Mouse (Mus musculus): Measurements from ENCODE around the gene Sdhc.

Gene Sdhc

DNA sequence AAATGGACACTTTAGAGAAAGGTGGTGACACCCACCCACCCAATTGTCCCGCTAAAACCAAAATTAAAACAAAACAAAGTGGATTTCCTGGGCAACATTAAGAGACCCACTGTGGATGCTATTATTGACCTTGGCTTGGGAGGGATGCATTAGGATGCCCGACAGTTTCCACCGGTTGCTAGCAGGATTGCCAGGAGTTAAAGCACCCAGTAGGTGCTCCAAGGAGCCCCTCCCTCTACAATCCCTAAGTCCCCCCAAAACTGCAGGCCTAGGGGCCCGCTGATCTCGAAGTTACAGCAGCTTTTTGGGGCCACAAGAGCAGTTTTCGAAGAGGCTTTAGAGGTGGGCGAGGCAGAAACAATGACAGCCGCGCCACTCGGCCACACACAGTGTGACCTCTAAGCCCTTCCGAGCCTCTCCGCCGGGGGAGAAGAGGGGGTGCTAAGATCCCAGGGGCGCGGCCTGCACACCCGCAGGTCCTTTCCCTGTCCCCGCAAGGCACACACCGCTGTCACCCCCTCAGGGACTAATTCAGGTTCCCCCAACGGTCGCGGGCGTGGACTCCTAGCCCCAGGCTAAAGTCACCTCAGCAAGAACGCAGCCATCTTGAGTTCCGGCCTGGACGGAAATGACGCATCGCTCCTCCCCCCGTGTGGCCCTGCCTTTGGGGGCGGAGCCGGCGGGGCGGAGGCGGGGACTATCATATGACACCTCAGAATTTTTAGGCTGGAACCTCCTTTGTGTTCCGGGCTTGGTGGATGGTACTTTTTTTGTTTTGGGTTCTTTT, at the start of gene Sdhc, which contains the start of gene Mpz:
TSS of gene Sdhc (minus strand) at position 630 of the 787 bp plus-strand sequence.
TSS of gene Mpz (plus strand) at position 738 of the 787 bp plus-strand sequence.
- in situ Hi-C loops (cut with MboI; ENCODE audit: unreplicated experiment in 2 of 2): no loop called here

- in situ Hi-C loops (cut with MboI; ENCODE audit: unreplicated experiment in 2 of 2): no loop called here
These were observed 49.1 kb upstream of the Sdhc start for GRCm38 (mm10) chr1:171199532-171199931.

- in situ Hi-C loops (cut with MboI; ENCODE audit: unreplicated experiment in 2 of 2): no loop called here
These were observed 45.5 kb upstream of the Sdhc start, which contains the start of gene Pcp4l1 for GRCm38 (mm10) chr1:171195887-171196397. TSS of gene Pcp4l1 (minus strand) at chr1:171196268.

DNA sequence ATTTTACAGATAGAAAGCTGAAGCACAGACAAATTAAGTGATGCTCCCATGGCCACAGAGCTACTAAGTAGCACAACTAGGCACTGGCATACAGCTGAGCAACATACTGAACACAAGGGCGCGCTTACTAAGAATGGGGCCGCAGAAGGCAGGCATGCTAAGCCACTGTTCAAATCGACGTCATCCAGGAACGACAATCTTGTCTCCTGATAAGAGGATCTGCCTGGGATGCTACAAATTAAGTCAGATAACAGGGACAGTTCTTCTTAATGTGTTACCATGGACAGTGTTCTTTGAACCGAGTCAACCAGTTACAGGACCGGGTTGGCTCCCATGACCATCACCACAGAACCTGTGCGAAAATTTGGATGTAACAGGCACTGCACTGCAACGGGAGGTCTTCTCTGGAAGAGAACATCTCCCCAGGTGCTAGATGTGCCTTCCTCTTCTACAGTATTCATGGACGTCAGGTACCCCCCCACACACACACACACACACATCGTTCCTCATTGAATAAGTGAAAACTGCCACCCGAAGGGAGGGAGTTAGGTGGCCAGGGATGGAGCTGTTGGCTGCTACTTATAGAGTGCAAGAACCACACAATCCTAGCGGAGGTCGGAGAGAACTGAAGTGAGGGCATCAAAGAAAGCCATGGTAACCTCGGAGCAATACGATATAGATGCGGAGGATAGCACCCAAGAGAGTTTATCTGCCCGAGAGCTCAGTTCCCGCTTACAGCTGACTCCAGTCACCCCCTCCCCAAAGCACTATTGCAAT, 44.8 kb upstream of the Sdhc start:
- in situ Hi-C loops (cut with MboI; ENCODE audit: unreplicated experiment in 2 of 2): no loop called here

DNA sequence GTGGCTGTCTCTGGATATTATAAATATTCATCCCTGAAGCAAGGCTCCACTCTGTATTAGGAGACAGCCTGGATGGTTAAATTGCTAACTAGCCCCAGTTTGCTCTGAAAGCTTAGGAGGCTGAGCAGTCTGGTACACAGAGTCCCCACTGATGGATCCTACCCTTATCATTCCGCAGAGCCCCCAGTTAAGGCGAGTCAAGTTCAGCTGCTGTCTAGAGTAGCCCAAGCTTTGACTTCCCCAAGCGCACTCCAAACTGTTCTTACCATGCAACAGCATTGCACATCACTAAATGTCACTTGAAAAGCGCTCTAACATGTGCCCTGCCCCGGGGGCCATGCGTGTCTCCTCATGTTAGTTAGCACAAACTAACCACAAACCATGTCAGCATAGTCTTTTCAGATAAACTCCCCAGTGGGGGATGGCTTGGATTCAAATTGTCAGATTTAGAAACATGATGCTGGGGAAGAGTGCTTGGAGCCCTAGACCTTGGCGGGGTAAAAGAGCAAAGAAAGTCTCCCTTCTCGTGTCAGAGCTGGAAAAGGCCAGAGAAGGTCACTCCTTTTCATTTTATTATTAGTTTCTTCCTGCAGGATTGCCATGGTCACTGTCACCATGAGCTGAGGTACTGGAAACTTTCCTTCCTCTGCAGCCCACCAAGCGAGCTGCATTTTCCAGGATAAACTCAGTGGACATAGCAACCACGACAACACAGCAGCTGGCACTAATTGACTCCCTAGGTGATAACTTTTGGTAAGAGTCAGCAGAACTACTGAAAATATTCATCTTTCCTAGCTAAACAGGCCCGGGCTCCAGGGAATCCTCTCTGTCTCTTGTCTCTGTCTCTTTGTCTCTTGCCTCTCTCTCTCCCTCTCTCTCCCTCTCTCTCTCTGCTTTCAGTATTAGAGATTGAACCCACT, 43.8 kb upstream of the Sdhc start:
- in situ Hi-C loops (cut with MboI; ENCODE audit: unreplicated experiment in 2 of 2): no loop called here

DNA sequence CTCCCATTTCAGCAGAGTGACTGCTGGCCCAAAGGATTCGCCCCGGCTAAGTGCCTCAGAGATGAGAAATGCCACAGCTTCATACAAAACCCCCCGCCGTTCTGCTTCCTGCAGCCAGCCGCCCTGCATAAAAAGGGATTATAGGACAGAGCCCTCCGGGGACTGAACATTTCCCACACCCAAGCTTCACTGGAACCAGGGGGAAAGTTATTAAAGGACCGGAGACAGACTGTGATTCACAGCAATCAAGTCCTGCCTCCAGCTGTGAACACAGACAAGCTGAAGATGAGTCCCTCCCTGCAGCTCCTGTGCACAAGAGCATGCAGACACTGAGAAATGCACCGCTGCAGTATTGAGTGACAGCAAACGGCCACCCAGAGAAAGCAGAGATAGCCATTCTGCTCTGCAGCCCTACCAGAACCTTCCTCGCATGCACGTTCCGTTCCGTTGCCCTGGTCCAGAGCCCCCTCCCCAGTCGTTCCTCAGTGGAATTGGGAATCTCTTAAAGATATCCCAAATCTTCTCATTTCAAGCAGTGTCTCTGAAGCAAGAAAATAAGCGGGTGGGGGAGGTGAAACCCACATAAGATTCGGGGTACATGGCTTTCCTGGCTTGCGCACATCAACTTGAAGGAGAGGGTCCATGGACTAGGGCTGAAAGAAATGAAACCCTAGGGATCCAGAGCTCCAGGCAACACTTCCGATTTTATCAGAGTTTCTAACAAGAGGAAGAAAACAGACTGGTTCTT, 42.9 kb upstream of the Sdhc start:
- in situ Hi-C loops (cut with MboI; ENCODE audit: unreplicated experiment in 2 of 2): no loop called here

DNA sequence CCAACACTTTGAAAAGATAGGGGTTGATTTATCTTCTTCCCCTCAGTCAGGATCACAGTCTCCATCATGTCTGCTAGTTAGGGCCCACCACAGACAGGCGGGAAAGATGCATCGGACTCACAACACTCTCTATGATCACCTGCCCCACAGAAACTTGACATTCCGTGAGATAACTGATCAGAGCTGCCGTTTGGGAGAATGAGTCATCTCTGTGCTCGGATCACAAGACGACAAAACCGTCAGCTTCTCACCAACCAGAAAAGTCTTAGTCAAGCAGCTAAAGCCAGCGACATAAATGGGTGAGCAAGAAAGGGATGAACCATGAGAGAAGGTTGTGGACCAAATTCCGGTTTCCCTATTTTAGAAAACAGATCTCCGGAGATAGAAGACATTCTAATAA, 41.9 kb upstream of the Sdhc start:
- in situ Hi-C loops (cut with MboI; ENCODE audit: unreplicated experiment in 2 of 2): no loop called here

DNA sequence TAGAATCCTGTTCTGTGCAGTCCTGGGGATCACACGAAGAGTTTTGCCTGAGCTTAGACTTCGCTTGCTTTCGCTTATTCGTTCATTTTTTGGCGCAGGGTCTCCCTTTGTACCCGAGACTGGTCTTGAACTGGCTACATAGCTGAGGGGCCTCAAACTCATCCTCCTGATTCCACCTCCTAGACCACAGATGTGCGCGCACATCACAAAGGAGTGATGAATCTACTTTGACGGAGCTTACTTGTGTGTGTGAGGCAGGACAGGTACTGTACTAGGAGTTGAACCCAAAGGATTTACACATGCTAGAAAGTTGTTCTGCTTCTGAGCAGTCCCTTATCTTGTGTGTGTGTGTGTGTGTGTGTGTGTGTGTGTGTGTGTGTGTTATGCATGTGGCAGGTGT, 40.4 kb upstream of the Sdhc start:
- in situ Hi-C loops (cut with MboI; ENCODE audit: unreplicated experiment in 2 of 2): no loop called here

DNA sequence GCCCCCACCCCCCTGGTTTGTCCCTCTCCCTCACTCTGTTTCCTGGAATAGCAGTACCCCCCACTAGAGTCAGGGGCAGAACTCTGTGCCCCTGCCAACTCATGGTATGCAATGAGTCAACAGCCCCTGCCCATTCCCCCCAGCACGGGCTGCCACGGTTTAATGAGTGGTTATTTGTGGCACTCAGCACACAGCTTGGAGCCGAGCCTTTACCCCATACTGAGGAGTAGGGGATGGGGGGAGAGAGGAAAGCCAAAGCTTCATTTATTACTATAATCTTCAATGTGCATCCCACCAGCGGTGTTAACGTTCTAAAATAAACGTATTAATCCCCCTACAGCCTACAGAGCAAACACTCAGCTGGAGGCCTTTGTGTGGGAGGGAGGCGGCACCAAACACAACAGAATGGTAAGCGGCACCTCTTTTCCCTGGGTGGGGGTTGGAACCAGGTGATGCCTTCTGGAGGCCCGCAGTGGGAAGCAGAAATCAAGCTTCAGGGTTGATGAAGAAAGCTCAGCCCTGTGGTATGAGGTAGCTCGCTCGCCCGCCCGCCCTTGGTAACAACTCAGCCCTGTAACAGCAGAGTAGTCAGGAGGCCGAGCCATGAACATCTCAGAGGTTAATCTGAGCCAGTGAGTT, 39.2 kb upstream of the Sdhc start:
- in situ Hi-C loops (cut with MboI; ENCODE audit: unreplicated experiment in 2 of 2): no loop called here

DNA sequence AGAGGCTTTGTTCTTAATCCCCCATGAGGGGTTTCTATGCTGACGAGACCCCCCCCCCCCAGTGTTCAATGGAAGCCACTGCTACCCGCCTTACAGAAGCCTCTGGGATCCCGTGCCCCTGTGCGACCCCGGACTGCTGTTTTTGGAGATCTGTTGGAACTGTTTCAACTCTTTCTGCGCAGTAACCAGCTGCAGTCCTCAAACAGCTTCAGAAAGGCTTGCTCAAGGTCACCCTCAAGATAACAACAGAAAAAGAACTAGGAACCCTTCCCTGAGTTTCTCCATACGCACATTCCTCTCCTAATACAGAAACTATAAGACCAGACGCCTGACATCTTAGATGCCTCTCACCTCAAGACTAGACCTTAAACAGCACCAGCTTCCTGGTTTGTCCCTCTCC, 38.6 kb upstream of the Sdhc start:
- in situ Hi-C loops (cut with MboI; ENCODE audit: unreplicated experiment in 2 of 2): no loop called here

GRCm38 (mm10) chr1:171187851-171188700, 37.7 kb upstream of the Sdhc start:
- in situ Hi-C loops (cut with MboI; ENCODE audit: unreplicated experiment in 2 of 2): no loop called here

GRCm38 (mm10) chr1:171185655-171186054, 35.3 kb upstream of the Sdhc start:
- in situ Hi-C loops (cut with MboI; ENCODE audit: unreplicated experiment in 2 of 2): no loop called here

DNA sequence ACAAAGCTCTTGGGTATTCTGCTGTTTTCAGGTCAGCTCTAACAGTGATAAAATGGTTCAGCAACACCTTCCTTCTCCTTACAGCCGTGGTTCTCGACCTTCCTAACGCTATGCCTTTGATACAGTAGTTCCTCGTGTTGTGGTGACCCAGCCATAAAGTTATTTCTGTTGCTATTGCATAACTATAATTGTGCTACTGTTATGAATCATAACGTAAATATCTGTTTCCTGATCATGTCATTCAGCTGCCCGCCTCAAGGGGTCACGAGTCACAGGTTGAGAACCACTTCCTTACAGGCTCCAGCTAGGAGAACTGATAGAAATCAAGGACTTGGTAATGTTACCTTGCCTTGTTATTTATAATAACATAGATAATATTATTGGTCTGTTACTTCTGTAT, 33.9 kb upstream of the Sdhc start:
- in situ Hi-C loops (cut with MboI; ENCODE audit: unreplicated experiment in 2 of 2): no loop called here

DNA sequence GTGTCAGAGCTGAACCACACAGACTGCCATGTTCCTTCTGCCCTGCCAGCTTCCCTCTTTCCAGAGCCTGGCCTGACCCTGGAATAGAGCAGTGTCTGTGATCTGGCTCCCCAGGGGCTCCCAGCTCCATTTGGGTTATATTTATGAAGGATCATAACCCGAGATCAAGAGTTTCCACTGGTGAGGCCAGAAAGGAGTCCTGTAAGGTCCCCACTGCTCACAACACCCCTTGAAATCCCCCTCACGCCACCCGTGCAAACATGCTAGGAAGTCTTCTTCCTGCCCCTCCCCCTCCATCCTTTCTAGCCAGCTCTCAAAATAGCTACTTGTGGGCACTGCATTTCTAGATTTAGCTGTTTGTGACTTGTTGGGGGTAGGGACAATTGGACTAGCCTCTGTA, 33.2 kb upstream of the Sdhc start:
- in situ Hi-C loops (cut with MboI; ENCODE audit: unreplicated experiment in 2 of 2): no loop called here

DNA sequence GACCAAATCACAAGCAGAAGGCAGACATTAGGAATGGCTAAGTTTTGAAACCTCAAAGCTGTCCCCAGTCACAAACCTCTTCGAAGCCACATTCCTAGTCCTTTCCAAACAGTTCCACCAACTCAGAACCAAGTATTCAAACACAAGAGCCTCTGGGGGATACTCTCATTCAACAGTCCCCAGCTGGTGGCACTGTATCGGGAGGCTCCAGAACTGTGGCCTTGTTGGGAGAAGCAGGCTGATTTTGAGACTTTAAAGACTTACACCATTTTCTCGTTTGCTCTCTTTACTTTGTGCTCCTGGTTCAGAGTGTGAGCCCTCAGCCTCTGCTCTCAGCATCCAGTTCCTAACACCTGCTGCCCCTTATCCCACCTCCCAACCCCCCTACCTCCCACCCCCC, 32.6 kb upstream of the Sdhc start:
- in situ Hi-C loops (cut with MboI; ENCODE audit: unreplicated experiment in 2 of 2): no loop called here

DNA sequence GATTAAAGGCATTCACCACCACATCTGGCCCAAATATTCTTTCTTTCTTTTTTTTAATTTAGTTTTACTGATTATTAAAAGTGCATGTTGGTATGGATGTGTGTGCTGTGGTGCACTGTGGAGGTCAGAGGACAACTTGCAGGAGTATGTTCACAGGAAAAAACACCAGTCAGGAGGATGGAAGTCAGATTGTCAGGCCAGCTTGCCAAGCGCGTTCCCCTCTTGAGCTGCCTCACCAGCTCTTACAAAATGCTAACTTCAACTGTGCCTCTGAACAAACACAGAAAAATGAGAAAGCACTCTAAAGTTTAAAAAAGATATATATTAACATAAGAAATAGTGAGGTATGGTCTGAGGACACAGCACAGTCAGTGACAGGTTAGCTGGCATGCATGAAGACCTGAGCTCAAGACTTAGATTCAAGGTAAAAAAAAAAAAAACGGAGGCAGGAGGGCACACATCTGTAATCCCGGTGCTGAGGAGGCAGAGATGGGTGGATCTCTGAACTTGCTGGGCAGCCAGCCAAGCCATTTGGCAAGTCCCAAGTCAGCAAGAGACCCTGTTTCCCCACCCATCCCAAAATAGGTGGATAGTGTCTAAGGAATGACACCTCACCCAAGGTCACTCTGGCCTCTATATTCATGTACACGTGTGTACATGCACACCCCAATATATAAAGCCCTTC, 29.2 kb upstream of the Sdhc start:
- in situ Hi-C loops (cut with MboI; ENCODE audit: unreplicated experiment in 2 of 2): no loop called here

- in situ Hi-C loops (cut with MboI; ENCODE audit: unreplicated experiment in 2 of 2): no loop called here
These were observed 22.4 kb upstream of the Sdhc start for GRCm38 (mm10) chr1:171172779-171173178.

GRCm38 (mm10) chr1:171171138-171171537, 20.7 kb upstream of the Sdhc start:
- in situ Hi-C loops (cut with MboI; ENCODE audit: unreplicated experiment in 2 of 2): no loop called here
